Comparison of ENCODE assay signal across 8 mouse cellular contexts in genomic region chr15:85735836-85736190, GRCm38 (mm10). TPM values are rescaled to one million over a fixed set of nuclear protein-coding genes. Genes with fewer than 3 reads are reported as not detected.
DNase-seq lines count a peak whose midpoint lies in the region; ATAC-seq and TF ChIP-seq lines count a peak whose summit lies in the region.

No protein-coding gene starts in this region.

- peaks cover 81% of the 10 kb centered on the region for H3K27me3 ChIP-seq in heart, embryonic 13.5 days (replicated peaks)
- peaks cover 89% of the 10 kb centered on the region for H3K27me3 ChIP-seq in hindbrain, embryonic 10.5 days (ENCODE audit: insufficient read depth, poor library complexity, severe bottlenecking)
- H3K27me3 ChIP-seq in midbrain, embryonic 10.5 days (ENCODE audit: low read depth, poor library complexity, severe bottlenecking), result peaks cover 89% of the 10 kb centered on the region

- peak overlapping the region; percentile 39; the same call in 1 of the 2 replicates for H3K27ac ChIP-seq in heart, embryonic 13.5 days (replicated peaks)
- H3K27ac ChIP-seq in ES-E14 (ENCODE audit: insufficient read depth, low read depth, low read length, poor library complexity, severe bottlenecking), result no peak overlapping the region
- peak overlapping the region; percentile 77; the same call in 1 of the 2 replicates for H3K27ac ChIP-seq in hindbrain, embryonic 10.5 days
- H3K27ac ChIP-seq in midbrain, embryonic 10.5 days (replicated peaks), result peak overlapping the region; percentile 68; the same call in 1 of the 2 replicates

- peak overlapping the region; percentile 80 for H3K4me3 ChIP-seq in heart, embryonic 13.5 days
- peak overlapping the region; percentile 87 to 88 for H3K4me3 ChIP-seq in ES-E14 (ENCODE audit: insufficient read depth in 1 of 2, low read depth in 1 of 2, low read length in 2 of 2, poor library complexity in 1 of 2, severe bottlenecking in 1 of 2)
- H3K4me3 ChIP-seq in hindbrain, embryonic 10.5 days, result peak overlapping the region; percentile 81
- H3K4me3 ChIP-seq in midbrain, embryonic 10.5 days, result peak overlapping the region; percentile 81

- H3K4me1 ChIP-seq in heart, embryonic 13.5 days, result peaks cover 14% of the 10 kb centered on the region
- H3K4me1 ChIP-seq in ES-E14 (ENCODE audit: control insufficient read depth in 2 of 2, insufficient read depth in 2 of 2, low read length in 2 of 2, poor library complexity in 1 of 2), result peaks cover 2% of the 10 kb centered on the region in 2 experiments; a peak in 1 of 4 replicates
- H3K4me1 ChIP-seq in hindbrain, embryonic 10.5 days (replicated peaks), result peaks cover 18% of the 10 kb centered on the region
- peaks cover 19% of the 10 kb centered on the region for H3K4me1 ChIP-seq in midbrain, embryonic 10.5 days

- no peaks in the 10 kb centered on the region for H3K9me3 ChIP-seq in heart, embryonic 13.5 days
- H3K9me3 ChIP-seq in ES-E14 (ENCODE audit: control insufficient read depth, insufficient read depth, low read depth, low read length), result no peaks in the 10 kb centered on the region
- no peaks in the 10 kb centered on the region for H3K9me3 ChIP-seq in hindbrain, embryonic 10.5 days
- no peaks in the 10 kb centered on the region for H3K9me3 ChIP-seq in midbrain, embryonic 10.5 days (replicated peaks)

- in situ Hi-C loops in ES-E14 (cut with MboI; ENCODE audit: low sequenced_read_pairs in 2 of 2, unreplicated experiment in 2 of 2), result no loop called here

- no peaks in the 10 kb centered on the region for H3K36me3 ChIP-seq in heart, embryonic 13.5 days
- no peaks in the 10 kb centered on the region for H3K36me3 ChIP-seq in ES-E14 (ENCODE audit: control insufficient read depth, insufficient read depth, low read length, poor library complexity, severe bottlenecking)
- H3K36me3 ChIP-seq in hindbrain, embryonic 10.5 days, result no peaks in the 10 kb centered on the region
- no peaks in the 10 kb centered on the region for H3K36me3 ChIP-seq in midbrain, embryonic 10.5 days

- no peak for DNase-seq in heart, adult 9 months (ENCODE audit: low spot score in 2 of 2)
- DNase-seq in ES-E14 (ENCODE audit: low read depth, low spot score), result no peak
- peak; percentile 20 for DNase-seq in hindbrain, embryonic 10.5 days (ENCODE audit: low spot score)
- DNase-seq in midbrain, embryonic 10.5 days (ENCODE audit: low spot score), result peak; percentile 18
- DNase-seq in embryo, embryonic 11 days, result no peak
- no peak for DNase-seq in left cerebral cortex, postnatal 4 days
- no peak for DNase-seq in layer of hippocampus, postnatal 36 days

- ATAC-seq in heart, embryonic 13.5 days (ENCODE audit: extremely low read depth, insufficient number of reproducible peaks, low FRiP score, low TSS enrichment), result no peak

- H3K9ac ChIP-seq in heart, embryonic 13.5 days, result peak overlapping the region; percentile 85
- H3K9ac ChIP-seq in ES-E14 (ENCODE audit: insufficient read depth, low read depth, low read length, poor library complexity, severe bottlenecking), result peak overlapping the region; percentile 27; the same call in 1 of the 2 replicates

- intact Hi-C loops in left cerebral cortex, postnatal 4 days (cut with DNase I), result no loop called here

- WGBS in heart, embryonic 13.5 days, result under 1% methylated on average over 25 of the region's 25 CpGs
- under 1% methylated on average over 25 of the region's 25 CpGs for WGBS in hindbrain, embryonic 10.5 days
- WGBS in midbrain, embryonic 10.5 days, result 2% methylated on average over 25 of the region's 25 CpGs

- H3K4me2 ChIP-seq in heart, embryonic 13.5 days, result peak overlapping the region; percentile 92

TF ChIP-seq in ES-E14, 5 proteins besides CTCF, POLR2A, EP300 and RAD21:
- TF ChIP-seq HCFC1 (IDR thresholded peaks at IDR 0.05; ENCODE audit: borderline replicate concordance, insufficient read depth, low read length), result no peak
- no peak for TF ChIP-seq ZNF384 (IDR thresholded peaks at IDR 0.05; ENCODE audit: low read depth, low read length)
- no peak for TF ChIP-seq MAFK (IDR thresholded peaks at IDR 0.05; ENCODE audit: insufficient read depth, low read depth, low read length)
- TF ChIP-seq CHD2 (IDR thresholded peaks at IDR 0.05; ENCODE audit: low read depth, low read length), result no peak
- TF ChIP-seq ZC3H11A (IDR thresholded peaks at IDR 0.05; ENCODE audit: borderline replicate concordance, low read depth, low read length), result no peak
TF ChIP-seq in ES-E14: peak in this region for 0.

RNA-seq across cellular contexts. Expression of gene Ppara, which starts 1.0 kb away (rescaled TPM):
- polyA plus RNA-seq in heart, embryonic 13.5 days (2015; fragmentation: Nextera tagmentation; extraction: Ambion mirVana), result 5.9 and 6.6 TPM in 2 replicates
- 0.09 and 0.21 TPM in 2 replicates for total RNA-seq in ES-E14 (2012; rRNA removed)
- polyA plus RNA-seq in hindbrain, embryonic 10.5 days (2016; fragmentation: Nextera tagmentation; extraction: Ambion mirVana), result 0.24 and 0.62 TPM in 2 replicates
- 0.51 and 0.78 TPM in 2 replicates for polyA plus RNA-seq in midbrain, embryonic 10.5 days (2016; fragmentation: Nextera tagmentation; extraction: Ambion mirVana)
- total RNA-seq in left cerebral cortex, postnatal 4 days (2021), result 1 to 10 TPM; 1.0 to 1.8 TPM
- total RNA-seq in layer of hippocampus, postnatal 36 days (2021), result 1 to 10 TPM; 3.9 to 4.9 TPM

Comparison
In these comparisons a context has a peak if more than half of its experiments do, and no peak if none do; other contexts are left out.
1. DNase-seq: peak in hindbrain, embryonic 10.5 days (single experiment) and midbrain, embryonic 10.5 days (single experiment); none in heart, adult 9 months (0 of 2), ES-E14 (single experiment), embryo, embryonic 11 days (single experiment), left cerebral cortex, postnatal 4 days (single experiment) and layer of hippocampus, postnatal 36 days (0 of 2).
2. Peak in every context shown above with its lines, with median percentiles within 50 percentile points of each other: H3K4me3 ChIP-seq.